Mouse (Mus musculus): ENCODE data around the gene Ccdc115.

Ccdc115 gene

DNA sequence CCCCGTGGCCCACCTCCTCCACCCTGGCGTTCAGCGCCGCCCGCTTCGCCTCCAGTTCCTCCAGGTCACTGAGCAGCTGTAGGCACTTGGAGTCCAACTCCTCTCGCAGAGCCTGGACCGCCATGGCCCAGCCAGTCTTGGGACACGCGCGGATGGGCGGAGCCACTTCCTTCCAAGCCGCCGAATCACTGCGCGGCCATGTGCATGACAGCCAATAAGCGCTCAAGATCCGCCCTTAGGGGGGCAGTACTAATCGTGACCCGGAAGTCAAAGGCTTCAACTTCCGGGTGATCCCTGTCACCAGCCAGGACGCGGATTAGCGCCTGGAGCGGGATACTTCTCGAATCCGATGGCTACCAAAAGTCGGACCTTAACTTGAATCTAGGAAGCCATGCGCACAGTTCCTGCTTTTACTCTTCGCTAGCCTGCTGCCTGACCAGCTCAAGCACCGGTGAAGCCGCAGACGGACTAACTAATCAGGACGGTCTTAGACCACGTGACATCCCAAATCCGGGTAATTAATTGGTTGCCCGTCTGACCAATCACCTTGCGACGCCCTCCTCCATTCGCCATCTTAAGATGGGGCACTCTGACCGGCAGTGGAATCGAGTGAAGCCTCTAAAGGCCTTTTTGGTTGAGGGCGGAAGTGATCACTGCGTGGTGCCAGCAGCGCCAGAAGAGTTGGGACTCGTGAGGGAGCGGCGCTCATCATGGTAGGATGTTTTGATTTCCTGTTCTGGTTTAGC, at the start of gene Ccdc115, which contains the start of gene Imp4:
TSS of gene Ccdc115 (minus strand) at position 458 of the 746 bp plus-strand sequence.
TSS of gene Imp4 (plus strand) at position 637 of the 746 bp plus-strand sequence.
- DNase-seq (ENCODE audit: low spot score): peak; percentile 99

DNA sequence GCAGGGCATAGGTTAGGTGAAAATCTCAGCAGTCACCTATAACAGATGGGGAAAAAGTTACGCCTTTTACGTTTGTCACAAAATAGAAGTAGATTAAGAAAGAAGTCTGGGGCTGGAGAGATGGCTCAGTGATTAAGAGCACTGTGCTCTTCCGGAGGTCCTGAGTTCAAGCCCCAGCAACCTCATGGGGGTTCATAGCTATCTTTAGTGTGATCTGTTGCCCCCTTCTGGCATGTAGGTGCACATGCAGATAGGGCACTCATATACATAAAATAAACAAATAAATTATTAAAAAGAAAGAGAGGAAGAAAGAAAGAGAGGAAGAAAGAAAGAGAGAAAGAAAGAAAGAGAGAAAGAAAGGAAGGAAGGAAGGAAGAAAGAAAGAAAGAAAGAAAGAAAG, 47.9 kb upstream of the Ccdc115 start:
- DNase-seq (ENCODE audit: low spot score): no peak

DNA sequence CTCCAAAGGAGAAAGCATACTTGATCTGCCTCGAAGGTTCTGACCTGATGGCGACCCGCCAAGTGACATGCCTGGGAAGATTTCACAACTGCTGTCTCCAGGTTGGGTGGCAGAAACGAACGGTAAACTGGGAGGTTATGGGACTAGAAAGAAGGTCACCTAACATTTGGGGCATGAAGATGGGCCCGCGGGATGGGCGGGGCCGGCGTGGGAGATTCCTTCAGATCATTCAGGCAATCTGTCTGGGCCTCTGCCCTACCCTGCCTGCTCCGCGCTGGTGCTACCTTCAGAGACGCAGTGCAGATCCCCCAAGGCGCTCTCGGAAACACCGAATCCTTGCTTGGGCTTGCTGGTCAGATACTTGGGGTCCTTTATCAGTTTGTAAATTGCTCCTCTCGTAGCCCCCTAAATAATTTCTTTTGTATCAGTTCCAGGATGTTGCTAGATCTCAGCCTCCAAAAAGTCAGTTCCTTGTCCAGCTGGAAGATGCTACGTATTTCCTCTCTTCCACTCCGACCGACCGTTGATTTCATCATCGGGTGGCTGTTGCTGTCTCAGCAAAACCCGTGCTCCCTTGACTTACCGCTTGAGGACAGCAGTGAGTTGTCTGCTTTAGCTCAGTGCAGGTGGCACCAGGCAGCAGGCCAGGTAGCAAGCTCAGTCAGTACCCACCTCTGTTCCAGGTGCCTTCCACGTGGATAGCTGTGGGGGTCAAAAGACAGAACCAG, 46.2 kb upstream of the Ccdc115 start:
- no peak for DNase-seq (ENCODE audit: low spot score)

DNA sequence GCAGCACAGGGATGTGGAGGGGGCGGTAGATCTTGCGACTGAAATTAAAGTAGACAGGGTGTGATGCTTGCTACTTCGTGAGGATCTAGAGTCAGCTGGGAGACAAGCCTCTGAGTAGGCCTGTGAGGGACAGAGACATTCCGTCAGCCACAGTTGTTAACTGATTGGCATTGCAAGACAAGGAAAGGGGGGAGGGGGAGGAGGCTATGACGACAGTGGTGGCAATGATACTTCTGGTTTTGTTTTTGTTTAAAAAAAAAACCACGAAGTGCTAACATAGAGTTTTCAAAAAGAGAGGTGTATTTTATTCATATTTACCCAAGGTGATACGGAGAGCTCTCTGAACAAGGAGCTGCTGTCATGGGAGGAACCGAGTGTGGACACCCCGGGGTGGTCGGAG, 45.0 kb upstream of the Ccdc115 start:
- no peak for DNase-seq (ENCODE audit: low spot score)

GRCm38 (mm10) chr1:34481920-34482669, 42.6 kb upstream of the Ccdc115 start:
- DNase-seq (ENCODE audit: low spot score): no peak

DNA sequence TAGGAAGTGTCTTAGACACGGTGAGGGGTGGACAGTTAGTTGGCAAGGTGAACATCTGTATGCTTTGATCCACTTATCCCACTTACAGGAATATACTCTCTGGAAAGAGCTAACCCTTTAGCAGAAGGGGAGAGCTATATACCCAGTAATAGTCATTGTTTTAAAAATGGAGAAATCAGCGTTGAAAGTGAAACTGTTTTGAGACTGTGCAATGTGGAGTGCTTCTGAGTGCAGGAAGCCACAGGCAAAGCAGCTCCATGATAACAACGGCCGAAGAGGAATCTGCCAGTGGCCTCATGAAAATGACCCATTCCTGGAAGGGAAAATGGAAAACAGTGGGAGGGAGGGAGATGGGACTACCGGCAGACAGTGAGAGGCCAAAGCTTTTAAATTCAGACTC, 41.3 kb upstream of the Ccdc115 start:
- DNase-seq (ENCODE audit: low spot score): no peak

DNA sequence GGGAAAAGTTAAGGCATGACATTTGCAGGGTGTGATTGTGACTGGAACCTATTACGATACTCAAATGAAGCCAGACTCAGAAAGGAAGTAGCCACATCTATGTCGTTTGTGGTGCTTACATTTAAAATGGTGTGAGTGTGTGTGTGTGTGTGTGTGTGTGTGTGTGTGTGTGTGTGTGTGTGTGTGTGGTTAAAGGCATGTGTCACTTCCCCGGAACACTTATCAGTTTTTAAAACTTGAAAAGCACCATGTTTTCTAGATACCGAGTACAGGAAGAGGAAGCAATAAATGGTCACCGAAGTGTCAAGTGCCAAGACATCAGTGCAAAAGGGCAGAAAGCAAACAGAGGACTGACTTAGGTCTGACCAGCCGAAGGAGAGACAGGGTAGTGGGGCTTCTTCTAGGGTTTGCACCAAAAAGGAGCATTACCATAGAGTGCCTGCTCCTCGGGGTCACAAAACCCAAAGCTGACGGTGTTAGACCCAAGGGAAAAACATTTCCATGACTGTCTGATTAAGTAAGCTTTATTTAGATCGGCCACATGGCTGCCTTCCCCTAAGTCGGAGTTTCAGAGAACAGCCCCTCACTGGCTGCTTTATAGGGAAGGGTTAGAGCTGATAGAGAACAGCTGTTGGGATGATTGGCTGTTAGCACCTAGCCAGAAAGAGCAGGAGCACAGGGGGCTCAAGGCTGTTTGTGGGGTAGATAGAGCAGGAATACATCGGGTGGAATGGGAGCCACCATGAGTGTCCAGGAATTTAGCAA, 39.6 kb upstream of the Ccdc115 start:
- DNase-seq (ENCODE audit: low spot score): no peak

DNA sequence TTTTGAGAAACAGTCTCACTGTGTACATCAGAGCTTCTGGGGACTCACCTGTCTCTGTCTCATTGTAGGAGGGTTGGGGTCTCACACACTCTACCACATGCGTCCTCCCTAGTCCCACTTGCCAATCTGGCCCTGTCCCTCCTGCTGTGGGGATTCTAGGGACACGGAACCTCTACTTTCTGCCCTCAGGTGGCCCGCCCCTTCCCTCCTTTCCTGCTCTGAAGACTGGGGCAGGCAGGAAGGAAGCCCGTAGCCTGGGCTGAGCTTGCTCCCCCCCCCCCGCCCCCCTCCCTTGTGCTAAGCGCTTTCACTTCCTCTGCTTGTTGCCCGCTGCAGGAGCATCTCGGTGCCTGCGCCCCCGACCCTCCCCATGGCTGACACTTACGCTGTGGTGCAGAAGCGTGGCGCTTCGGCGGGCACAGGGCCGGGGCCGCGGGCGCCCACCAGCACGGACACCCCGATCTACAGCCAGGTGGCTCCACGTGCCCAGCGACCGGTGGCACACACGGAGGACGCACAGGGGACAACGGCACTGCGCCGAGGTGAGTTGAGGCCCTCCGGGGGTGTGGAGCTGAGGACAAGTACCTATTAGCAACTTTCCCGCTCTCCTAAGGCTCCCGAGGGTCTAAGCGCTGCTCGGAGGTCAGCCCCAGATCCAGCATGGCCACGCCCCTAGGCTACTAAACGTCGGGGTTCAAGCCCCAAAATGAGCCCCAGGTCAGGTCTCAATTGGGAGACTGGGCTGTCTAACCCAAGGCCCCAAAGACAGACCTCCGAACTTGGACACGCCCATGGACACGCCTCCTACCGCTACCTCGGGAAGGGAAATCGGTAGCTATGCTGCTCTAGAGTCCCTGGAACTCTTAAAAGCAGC, 33.2 kb upstream of the Ccdc115 start:
- peak; percentile 38 for DNase-seq (ENCODE audit: low spot score)

DNA sequence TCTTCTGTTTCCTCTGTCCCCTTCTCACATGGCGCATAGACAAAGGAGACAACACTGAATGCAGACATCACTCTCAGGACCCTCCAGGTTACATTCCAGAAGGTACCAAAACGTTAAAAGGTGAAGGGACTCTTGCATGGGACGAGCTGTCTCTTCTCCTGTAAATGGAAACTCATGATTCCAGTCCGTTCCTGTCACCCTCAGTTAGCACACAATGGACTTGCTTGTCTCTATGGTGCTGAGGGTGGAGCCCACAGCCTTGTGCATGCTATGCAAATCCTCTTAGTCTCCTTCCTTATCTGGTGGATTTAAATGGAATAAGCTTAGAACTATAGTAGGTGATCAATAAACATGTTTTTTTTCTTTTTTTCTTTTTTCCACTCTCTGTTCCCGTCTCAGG, 30.3 kb upstream of the Ccdc115 start:
- no peak for DNase-seq (ENCODE audit: low spot score)

- DNase-seq (ENCODE audit: low spot score): no peak
Observed at GRCm38 (mm10) chr1:34468500-34468899, 29.0 kb upstream of the Ccdc115 start.

DNA sequence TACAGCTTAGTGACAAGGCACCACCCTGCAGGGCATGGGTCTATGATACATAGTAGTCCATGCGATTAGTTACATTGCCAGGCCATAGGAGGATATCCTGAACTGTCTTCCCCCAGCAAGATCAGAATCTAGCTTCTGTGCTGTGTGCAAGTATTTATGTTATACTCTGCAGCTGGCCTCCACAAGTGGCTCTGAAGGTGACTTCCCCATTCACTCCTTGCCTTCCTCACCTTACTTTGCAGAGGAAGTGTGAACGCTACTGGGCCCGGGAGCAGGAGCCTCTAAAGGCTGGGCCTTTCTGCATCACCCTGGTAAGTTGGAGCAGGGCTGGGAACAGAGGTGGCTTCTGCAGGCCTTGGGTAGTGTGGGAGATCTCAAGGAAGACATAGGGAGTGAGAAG, 28.6 kb upstream of the Ccdc115 start:
- DNase-seq (ENCODE audit: low spot score): no peak

GRCm38 (mm10) chr1:34465445-34465844, 26.0 kb upstream of the Ccdc115 start:
- DNase-seq (ENCODE audit: low spot score): no peak

DNA sequence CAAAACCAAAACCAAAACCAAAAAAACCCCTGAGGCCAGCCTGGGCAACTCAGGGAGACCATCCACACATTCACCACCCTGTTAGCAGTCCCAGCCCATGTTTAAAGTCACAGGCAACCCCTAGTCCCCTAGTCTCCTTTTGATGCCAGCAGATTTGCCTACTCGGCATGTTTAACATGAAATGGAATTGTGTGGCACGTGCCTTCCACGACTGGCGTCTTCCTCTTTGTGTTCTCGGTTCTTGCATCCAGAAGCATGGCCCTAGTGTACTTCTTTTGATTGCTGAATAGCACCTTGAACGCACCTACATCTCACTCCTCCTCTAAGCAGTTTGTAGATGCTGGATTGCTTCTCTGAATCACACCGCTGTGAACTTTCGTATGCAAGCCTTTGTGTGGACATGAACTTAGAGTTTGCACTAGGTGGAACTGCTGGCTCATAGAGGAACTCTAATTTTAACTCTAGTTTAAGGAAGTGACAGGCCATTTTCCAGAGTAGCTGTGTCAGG, 24.9 kb upstream of the Ccdc115 start:
- no peak for DNase-seq (ENCODE audit: low spot score)

DNA sequence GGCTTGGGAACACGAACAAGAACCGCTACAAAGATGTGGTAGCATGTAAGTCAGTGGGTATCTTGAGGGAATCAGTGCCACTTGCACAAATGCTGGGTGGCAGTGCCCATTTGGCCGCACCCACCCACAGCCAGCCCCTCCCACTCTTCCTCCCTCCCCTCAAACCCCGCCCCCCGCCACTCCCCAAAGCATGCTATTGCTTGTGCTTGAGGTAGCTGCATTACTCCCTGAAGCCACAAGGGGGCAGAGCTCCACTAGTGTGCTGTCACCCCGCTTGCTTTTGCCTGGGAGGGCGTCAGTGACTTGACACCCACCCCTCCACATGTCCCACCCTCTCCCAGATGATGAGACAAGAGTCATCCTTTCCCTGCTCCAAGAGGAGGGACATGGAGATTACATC, 23.3 kb upstream of the Ccdc115 start:
- DNase-seq (ENCODE audit: low spot score): peak; percentile 70

- no peak for DNase-seq (ENCODE audit: low spot score)
Observed at GRCm38 (mm10) chr1:34460061-34460441, 20.6 kb upstream of the Ccdc115 start.

DNA sequence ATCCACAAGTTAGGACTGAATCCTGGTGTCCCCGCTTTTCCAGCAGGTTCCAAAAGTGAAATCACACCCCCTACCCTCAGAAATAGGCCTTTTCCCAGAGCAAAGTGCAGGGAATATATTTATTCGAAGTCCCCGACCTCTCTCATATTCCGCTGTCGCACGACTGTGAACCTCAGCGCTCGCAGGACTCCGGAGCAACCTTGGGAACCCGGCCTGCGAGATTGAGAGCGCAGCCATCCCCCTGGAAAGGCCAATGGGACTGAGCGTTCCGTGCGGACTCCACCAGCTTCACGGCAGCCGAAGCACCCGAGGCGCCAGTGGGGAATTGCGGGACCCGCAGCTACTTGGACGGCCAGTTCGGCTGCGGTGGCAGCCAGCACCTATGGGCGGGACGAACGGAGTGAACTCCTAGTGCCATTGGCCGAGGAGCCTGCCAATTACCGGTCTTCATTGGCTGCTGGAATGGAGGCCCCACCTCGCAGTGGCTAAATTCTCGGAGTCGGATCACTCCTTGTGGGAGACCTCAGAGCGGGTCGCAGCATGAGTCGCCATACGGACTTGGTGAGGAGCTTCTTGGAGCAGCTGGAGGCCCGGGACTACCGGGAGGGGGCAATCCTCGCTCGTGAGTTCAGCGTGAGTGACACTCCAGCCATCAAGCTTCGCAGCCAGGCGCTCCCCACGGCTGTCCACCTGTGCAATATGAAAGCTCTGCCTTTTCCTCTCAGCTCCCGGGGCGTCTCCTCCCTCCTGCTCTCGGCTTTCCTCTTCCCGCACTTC, 20.0 kb upstream of the Ccdc115 start, which contains the start of gene Ptpn18:
TSS of gene Ptpn18 (plus strand) at position 479 of the 777 bp plus-strand sequence.
- peak; percentile 84 for DNase-seq (ENCODE audit: low spot score)

DNA sequence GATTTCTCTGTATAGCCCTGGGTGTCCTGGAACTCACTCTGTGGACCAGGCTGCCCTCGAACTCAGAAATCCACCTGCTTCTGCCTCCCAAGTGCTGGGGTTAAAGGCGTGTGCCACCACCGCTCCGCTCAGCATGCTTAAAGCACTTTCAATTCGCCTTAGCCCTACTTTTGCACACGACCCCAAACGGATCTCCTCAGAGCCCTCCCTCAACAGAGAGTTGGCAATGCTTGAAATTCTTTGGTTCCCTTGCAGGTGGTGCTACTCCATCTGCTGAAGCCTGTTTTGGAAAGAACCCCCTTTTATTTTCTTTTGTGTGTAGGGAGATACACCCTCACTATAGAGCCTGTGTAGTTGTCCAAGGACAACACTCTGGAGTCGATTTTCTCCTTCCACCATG, 19.0 kb upstream of the Ccdc115 start:
- no peak for DNase-seq (ENCODE audit: low spot score)

DNA sequence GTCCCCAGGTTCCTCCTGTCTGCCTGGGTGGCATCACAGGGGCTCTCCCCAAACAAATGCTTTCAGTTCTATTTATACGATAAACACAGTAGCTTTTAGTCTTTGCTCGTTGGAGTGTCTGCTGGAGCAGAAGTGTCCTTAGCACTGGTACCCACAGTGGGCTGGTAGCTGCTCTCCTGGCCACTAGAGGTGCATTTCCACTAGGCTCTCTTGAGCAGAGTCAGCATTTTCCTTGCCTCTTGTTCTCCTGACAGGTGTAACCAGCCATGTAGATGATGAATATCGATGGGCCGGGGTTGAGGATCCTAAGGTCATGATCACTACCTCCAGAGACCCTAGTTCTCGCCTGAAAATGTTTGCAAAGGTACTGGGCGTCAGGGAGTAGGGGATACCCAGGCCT, 3.7 kb upstream of the Ccdc115 start:
- no peak for DNase-seq (ENCODE audit: low spot score)

GRCm38 (mm10) chr1:34439961-34440630, 624 bp upstream of the Ccdc115 start:
- DNase-seq (ENCODE audit: low spot score): no peak
